Mouse (Mus musculus): ENCODE measurements around the gene Misp.

- TF ChIP-seq CTCF (IDR thresholded peaks at IDR 0.05), result no peak
- TF ChIP-seq EP300 (IDR thresholded peaks at IDR 0.05), result no peak
These were observed 44.4 kb downstream of the Misp start for GRCm38 (mm10) chr10:79865189-79865601.
